Mouse (Mus musculus) spleen, embryonic (tissue): ENCODE results near the gene Mmp7.

Source experiments
- CTCF ChIA-PET: fragments of 350-600 bp; sonication (Branson Sonifier 250); formaldehyde crosslinking; loops from one replicate; lab custom pipeline; 2022; lab: Charles Lee

The Mmp7 gene

DNA sequence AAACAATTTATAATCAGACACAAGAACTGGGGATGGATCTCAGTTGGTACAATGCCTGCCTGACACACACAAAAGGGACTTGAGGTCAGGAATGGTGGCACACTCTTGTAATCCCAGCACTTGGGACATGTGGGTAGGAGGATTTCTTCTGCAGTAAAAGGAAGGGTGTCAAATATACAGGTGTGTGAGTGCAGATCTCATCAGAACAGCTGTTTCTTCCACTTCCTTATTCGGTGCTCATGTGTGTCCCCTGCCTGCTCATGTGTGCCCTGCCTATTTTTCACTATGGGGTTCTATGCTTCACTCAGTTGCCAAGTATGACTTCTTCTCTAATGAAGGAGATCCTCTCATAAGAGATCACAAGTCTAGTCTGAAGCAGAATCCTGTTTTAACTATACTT is 50.8 kb downstream of the Mmp7 start:
- CTCF ChIA-PET, result interaction anchor here (1.2 to 1.6 kb wide), 2 partner anchors 12 to 19 kb away, joined by 3 to 4 read pairs; no protein-coding TSS in a partner anchor

DNA sequence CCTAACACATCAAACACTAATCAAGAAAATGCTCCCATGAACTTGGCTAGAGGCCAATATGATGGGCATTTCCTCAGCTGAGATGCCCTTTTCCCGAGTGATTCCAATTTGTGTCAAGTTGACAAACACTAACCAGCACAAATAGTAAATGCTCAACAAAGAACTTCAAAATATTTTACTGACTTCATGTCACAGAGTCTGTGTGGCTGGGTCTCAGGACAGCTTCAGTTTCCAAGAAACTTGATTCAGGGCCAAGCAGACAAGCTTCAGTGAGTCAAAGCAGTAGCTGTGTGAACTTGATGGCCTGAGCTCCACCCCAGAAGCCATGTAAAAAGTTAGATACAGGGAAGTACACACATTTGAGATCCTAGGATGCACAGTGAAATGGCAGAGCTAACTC is 52.3 kb downstream of the Mmp7 start:
- CTCF ChIA-PET, result interaction anchor here (1.5 kb wide), 1 partner anchor 12 kb away, joined by 5 read pairs; no protein-coding TSS in a partner anchor

GRCm38 (mm10) chr9:7748881-7749280 is 57.0 kb downstream of the Mmp7 start:
- CTCF ChIA-PET, result interaction anchor here (1.5 kb wide), 1 partner anchor 9 kb away, joined by 3 read pairs; no protein-coding TSS in a partner anchor
